Mouse (Mus musculus) lung, postnatal 25 days (tissue): Measurements from ENCODE around the gene Pik3r6.

ENCODE experiments used
- DNase-seq: peaks from one replicate; pipeline ENCODE4 v3.0.0; 2022; ENCODE audit warnings: low spot score

Pik3r6 gene

DNA sequence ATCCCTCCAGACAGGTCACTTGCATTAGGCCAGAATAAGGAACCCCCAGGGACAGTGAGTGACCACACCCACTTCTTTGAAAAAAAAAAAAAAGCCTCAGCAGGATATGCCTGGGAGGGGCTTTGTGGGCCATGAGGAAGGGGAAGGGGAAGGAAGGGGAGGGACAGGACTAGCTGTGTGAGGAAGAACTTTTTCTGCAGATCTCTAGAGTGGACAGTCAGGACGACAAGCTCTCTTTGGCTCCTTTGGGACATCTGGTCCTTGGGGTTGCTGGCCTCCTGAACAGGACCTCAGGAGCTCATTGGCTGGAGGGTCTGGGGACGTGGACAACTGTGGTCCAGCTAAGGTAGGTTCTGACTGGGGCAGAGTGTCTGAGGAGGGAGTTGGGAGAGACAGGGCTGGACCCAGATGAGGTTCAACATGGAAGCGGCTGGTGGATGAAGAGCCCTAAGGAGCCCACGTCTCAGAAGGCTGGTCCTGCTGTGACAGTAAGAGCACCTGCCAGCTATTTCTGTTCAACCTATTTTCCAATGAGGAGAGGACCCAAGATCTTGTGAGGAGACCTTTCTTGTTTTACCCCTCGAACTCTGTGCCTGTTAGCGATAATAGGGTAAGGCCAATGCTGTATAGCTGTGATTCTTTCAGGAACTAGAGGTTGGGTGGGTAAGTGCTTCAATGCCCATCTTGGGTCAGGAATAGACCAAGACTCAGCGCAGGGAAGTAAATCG, at the start of gene Pik3r6:
Gene Pik3r6 (plus strand): TSS at position 118 of the 728 bp plus-strand sequence.
- peak; percentile 36 for DNase-seq

DNA sequence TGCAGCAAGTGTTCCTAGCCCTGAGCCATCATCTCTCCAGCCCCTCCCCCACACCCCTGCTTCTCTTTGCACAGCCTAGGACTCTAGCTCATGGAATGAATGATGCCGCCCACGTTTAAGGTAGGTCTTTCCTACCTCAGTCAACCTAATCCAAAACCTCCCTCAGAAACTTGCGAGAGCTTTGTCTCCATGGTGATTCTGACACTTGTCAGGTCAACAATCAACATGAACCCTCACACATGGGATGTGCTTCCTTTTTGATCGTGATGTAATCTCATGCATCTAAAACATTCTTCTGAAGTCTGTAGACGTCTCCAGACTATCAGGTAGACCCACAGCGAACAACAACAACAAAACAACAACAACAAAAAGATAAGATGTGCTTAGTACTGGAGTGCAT, 49.5 kb upstream of the Pik3r6 start:
- no peak for DNase-seq

DNA sequence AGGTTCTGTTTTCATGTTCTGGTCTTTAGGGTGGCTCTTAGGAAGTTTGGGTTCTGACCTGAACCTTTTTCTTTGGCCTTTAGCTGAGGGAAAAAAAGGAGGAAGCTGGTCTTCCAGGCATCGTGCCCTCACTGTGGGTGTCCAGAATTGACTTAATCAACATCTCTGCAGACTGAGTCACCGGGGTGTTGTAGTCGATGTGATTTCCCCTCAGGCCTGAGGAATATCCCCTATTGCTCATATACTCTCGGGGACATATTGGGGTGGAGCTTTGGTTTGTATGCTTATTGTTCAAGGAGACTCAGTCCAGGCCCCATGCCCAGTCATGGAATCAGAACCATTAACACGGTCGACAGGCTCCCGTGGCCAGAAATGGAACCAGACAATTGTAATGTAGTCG, 44.7 kb upstream of the Pik3r6 start:
- DNase-seq: no peak

DNA sequence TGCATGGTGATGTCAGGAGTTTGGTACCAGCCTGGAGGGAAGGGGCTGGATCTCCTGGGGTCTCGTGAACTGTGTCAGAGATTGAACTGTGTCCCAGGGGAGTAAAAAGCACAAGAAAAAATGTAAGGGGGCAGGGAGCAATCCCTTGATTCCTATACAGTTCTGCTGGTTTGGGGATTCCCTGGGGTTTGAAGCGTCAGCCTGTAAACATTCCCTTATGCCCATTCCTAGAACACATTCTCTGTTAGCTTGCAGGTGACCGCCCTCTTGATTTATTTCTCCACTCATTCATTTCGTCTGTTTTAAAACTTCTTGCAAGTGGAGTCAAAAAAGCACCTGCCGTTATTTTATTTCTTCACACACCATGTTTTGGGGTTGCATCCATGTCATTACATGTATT, 43.8 kb upstream of the Pik3r6 start:
- no peak for DNase-seq

DNA sequence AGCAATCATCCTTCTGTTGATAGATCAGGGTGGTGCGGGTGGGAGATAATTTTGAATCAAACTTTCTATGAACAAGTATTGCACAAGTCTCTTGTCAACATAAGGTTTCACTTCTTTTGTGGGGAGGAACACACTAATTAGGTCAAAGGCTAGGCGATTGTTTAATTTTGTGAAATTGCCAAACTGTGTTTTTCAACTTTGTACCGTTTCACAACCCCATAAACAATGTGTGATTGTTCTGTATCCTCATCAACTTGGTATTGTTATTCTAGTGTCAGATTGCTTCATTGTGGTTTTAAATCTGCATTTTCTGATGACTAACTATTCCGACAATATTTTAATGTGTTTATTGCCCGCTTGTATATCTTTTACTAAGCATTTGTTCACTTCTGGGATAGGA, 43.3 kb upstream of the Pik3r6 start:
- DNase-seq: no peak

DNA sequence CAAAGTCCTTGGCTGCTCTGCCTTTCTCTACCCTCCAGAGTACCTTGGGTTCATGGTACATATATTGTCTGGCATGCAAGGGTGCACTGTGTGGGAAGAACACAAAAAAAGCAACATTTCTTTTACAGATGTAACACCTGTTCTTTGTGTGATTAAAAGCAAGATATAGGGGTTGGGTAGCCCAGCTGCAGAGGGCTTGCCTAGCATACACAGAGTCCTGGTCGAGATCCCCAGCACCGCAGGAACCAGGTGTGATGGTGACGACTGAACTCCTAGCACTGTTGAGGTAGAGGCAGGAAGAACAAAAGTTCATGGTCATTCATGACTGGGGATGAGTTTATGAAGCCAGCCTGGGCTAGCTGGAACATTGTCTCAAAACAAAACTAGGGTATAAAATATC, 40.1 kb upstream of the Pik3r6 start:
- no peak for DNase-seq

DNA sequence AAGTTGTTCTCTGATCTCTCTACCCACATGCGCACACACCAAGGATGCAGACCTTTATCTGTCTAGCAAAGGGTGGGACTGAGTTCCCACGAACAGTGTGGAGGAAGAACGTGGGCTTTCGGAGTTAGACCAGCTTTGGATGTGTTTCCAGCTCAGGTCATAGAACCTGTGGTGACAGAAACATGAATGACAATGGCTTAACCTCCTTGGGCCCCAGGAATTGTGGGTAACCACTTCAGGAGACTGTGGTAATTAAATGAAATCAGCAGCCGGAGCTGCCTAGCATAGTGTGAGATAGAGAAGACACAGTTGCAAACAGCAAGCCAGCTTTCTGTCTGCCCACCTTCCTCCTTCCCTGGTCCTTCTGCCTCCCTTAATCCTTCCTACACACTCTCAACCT, 38.6 kb upstream of the Pik3r6 start:
- DNase-seq: no peak

DNA sequence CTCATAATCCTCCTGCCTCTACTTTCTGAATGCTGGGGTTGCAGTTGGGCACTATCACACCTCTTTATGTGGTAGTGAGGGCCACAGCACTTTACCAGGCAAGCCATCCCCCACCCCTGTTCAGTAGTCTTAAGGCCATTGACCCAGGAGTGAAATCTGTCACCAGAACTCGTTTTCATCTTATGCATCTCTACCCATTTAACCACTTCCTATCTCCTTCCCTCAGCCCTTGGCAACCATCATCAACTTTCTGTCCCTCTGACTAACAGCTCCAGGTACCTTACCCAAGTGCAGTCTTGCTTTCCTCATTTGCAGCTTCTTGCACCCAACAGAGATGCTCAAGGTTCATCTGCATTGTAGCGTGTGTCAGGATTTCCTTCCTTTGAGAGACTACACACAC, 37.7 kb upstream of the Pik3r6 start:
- DNase-seq: no peak

DNA sequence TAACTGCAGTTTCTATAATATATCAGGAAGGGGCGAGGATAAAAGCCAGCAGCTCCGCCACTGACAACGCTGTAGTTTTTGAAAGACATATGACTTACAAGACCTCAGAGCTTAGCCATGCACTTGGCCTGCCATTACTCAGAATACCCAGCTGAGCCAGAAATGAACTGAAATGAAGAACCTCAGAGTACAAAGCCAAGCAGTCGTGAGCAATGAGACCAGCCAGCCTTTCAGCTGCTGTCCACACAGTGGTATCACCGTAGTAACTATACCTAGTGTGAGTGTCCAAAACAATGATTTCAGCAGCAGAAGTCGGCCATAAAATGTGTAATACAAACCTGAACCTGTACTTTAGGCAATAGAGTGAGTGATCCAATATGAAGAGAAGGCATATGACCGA, 35.4 kb upstream of the Pik3r6 start:
- no peak for DNase-seq

DNA sequence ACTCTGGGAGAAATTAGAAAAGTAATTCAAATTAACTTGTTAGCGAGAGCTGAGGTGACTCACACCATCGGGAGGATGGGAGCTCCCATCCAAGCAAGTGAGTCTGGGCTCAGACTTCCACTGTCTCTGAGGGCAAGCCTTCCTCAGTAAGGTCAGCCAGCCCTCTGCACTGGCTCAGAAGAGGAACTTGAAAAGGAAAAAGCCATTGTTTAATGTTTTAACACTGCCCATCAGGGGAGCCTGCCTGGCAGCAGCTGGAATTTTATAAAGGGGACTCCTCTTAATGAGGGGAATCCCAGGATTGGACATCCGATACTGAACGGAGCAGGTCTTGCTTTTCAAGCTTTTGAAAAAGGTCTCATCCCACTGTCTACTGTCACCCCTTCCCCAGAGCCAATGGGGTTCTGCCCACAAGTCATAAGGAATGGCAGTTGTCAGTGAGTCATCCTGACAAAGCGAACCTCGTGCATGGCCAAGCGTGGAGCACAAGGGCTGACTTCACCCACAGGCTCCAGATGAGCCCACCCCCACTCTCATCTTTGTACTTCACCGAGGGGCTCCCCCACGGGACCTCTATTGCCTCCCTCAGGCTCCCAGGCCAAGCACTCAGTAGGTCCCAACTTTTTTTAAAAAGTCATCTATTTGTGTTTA, 34.7 kb upstream of the Pik3r6 start:
- no peak for DNase-seq

DNA sequence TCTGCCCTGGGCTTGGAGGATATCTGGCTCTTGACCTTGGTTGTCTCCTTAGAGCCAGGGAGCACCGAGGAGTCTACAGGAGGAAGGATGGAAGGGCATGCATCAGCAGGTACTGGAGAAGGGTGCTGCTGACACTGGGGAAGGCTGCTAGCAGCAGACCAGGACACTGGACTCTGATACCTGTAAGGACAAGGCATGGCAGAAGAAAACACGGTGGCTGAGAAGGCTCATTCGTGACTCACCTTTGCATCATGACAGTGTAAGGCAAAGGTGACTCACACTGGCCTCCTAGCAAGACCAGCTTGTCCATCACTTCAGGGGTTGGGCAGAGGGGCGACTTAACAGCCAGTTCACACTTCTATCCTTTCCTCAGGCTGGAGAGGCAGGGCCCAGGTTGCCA, 33.9 kb upstream of the Pik3r6 start:
- no peak for DNase-seq

DNA sequence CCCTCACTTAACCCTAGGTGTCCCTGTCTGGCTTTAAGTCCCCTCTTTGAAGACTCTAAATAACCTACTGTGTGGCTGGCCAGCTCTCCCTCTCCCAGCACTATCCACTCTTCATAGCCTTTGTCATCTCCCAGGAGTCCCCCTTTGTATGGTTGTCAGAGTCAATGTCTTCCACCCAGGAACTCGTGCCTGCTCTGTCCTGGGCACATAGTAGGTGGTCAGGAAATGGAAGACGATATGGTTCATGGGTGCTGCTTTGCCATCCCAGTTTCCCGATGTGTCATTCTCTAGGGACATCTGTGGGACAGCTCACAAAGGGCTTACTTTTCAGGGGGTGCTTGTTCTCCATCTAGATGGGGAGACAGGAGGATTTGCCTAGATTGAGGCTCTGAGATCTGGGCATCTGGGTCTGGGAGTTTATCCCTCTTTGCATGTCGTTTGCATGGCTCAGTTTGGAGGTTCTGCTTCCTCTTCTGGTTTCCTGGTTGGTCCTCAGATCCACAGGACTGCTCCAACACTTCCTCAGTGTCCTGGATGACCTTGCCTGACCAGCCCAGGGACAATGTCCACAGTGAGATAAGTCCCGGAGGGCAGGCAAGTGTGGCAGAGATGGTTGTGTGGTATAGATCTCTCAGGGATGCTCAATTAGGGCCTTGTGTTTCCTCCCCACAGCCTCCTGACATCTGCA, 30.5 kb upstream of the Pik3r6 start:
- DNase-seq: no peak

DNA sequence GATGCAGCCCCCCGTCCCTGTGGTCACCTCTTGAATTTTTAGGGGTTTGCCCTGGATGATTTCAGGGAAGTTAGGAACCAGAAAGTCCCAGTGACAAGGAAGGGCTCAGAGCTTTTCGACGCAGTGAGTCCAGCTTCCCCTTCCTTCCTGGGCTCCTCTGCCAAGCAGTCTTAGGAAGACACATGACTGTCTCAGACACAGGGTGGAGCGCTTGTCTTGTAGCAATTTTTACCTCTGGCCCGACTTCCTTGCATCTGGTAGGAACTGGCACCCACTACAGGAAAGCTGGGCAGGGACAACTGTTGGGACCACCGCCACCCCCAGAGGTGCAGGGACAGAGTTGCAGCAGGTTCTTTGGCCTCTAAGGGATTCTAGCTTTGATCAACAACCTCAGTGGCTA, 28.2 kb upstream of the Pik3r6 start:
- DNase-seq: no peak

DNA sequence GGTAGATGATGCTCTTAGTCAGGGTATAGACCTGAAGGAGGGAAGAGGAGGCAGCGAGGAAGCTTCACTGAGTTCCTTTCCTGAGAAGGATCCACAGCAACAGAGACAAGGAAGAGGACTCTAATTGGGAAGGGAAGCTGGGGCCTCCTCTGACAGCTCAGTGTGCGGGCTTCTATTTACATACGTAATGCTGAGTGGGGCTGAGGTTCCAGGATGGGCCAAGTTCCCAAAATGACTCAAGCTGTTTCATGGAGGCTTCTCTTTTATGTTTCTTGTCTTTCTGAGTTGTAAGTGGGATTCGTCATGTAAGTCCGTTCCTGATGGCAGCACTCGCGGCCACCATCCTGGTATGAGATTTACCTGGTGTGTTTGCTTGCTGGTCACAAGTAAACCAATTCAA, 27.1 kb upstream of the Pik3r6 start:
- no peak for DNase-seq

DNA sequence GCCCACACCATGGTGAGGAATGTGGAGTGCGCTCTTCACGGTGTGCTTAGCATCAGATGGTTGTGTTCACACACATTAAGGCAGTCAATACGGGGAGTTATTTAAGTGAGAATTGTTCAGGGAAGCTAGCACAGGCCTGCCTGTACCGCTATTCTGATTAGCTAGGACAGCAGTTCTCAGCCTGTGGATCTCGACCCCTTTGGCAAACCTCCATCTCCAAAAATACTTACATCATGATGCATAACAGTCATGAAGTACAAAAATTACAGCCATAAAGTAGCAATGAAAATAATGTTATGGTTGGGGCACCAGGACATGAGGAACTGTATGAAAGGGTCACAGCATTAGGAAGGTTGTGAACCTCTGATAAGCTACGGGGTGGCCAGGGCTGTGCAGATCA, 25.2 kb upstream of the Pik3r6 start:
- DNase-seq: no peak

DNA sequence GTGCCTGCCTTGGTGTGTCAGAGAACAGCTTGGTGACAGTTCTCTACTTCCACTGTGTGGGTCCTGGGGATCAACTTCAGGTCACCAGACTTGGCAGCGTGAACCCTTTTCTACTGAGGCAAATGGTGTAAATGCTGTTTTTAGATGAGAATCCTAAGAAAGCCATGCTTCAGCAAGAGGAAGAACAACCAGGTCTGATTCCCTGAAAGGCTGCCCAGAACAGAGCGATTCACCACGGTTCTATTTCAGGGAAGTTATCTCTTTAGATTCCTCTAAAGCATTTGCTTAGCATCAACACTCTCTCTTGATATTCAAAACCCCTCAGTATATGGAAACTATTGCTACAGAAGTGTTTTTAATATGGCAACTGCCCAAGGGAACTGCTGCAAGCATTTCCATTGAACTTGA, 24.2 kb upstream of the Pik3r6 start:
- DNase-seq: no peak

DNA sequence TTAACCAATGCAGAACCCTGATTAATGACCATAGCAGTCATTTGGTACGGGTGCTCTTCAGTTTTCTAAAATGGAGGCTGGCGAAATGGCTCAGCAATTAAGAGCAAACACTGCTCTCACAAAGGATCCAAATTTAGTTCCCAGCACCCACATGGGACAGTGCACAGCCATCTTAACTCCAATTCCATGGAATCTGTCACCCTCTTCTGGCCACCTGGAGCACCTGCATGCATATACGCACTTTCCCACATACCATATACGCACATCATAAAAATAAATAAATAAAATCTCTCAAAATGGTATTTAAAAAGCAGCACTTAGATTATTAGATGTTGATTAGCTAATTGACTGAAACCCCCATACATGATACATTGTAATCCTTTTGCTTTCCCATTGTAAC, 22.2 kb upstream of the Pik3r6 start:
- DNase-seq: no peak

DNA sequence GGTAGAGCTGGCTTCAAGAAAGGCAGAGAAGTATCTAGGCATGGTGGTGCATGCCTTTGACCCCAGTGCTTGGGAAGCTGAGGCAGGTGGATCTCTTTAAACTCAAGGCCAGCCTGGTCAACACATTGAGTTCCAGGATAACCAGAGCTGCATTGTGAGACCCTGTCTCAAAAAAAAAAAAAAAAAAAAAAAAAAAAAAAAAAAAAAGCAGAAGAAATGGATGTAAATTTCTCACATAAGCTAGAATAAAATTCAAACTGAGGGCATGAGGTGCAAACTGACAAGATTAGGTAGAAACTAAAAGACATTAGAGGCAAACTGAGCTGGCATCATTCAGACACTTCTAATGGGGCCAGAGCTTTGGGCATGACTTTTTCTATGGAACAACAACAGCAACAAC, 20.8 kb upstream of the Pik3r6 start:
- no peak for DNase-seq

DNA sequence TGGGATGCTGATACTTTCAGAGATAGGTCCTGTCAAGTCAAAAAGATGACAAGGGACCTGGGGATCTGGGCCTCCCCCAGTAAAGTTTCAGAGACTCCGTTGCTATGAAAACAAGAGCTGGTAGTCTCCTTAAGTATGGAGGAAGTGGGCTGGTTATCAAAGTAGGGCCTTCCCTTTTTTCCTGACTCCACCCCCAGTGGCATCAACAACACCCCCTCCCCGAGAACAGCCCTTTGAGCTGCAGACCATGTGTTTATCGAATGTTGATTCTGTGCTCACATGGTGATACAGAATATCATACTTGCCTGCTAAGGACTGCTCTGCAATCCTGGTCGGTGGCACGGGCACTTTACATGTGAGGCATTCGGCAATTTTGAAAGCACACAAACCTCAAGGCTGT, 19.6 kb upstream of the Pik3r6 start:
- no peak for DNase-seq

DNA sequence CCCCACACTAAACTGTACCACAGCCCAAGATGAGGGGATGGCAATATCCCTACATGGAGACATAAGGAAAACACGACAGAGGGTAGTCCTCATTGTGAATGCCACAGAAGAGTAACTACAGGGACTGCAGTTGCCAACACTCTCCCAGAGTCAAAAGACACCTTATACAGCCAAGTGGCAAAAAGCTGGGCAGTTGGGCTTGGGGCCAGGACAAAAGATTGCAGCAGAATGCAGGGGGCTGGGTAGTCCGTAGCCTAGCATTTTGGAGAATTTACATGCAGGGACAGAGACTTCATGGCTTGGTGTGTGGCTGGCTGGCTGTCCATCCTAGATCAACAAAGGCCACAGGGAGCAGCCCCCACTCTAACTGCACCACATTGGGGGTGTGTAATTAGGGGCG, 18.4 kb upstream of the Pik3r6 start:
- no peak for DNase-seq

DNA sequence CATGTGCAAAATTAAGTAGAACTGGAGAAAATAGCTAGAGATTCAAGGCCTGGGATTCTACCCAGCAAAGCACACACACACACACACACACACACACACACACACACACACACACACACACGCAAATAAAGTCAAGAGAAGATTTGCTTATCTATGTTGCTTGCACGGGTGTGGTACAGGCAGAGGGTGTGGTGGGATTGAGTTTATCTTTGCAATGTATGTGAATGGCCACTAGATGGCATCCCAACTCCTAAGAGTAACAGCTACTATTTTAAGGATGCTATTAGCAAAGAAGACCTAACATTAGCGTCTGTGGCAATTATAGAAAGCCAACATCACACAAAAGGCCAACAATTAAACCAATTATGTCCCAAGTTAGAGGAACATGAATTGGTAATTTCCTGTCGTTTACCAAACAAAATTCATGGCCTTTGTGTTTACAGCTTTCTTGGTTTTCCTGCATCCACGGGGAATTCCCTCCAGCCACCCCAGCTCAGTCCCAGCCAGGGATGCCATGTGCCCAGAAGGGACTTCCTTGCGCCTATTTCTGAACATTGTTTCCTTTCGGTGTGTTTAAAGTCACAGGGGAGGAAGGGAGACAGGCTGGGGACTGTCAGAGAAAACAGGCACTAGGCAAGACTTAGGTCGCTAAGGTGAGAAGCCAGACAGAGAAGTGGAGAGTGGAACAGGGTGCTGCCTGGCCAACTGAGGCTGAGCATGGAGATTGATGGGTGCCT, 17.4 kb upstream of the Pik3r6 start:
- DNase-seq: peak; percentile 56

DNA sequence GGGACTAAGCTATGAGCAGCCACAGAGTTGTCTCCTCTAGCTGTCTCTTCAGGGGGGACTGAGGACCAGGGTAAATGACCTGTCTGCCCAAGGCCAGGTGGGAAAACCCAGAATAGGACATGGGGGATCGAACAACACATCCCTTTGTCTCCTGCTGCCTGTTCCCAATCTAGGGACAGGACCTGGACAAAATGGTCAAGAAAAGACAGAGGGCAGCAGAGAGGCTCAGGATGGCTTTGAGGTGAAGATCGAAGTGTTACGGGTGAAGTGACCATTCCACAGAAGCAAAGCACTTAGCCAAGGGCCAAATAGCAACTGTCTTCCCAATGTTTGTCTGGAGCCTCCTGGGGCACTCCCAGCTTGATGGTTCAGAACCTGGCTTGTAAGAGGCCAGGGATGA, 16.7 kb upstream of the Pik3r6 start:
- no peak for DNase-seq

DNA sequence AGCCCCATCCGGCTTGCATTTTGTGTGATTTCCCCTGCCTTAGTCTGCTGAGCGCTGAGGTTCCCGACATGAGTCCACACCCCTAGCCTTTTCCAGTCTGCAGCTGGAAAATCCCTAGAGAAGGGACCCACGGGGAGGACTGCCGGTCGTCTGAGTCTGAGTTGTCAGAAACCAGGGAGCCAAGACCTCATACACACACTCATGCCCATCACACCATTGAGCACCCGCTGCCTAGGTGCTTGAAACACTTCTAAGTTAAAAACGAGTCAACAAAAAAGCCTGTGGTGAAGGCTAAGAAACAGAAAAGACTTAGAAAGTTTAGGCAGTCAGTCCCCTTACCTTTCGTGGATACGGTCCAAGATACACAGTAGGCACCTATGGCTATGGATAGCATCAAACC, 15.1 kb upstream of the Pik3r6 start:
- no peak for DNase-seq
